Mouse (Mus musculus) forebrain, embryonic 14.5 days (tissue): ENCODE data around the gene Ntn1. TPM values are rescaled to one million over a fixed set of nuclear protein-coding genes. Genes with fewer than 3 reads are reported as not detected.

Source experiments
- ATAC-seq: fragments of 200-750 bp; cut with Nextera tagmentation; 2 replicates; pipeline ENCODE4 v1.8.0; 2017; ENCODE audit warnings: mild to moderate bottlenecking, moderate library complexity
- DNase-seq: peaks from one replicate; pipeline ENCODE4 v3.0.0-alpha.2; 2015; ENCODE audit warnings: low spot score
- H3K27ac ChIP-seq: fragments of 300-500 bp; sonication (generic); 2 replicates; pipeline ENCODE4 v1.5.1; 2014; ENCODE audit warnings: low read depth, mild to moderate bottlenecking, control low read depth, low read length, moderate library complexity
- H3K27me3 ChIP-seq: fragments of 300-500 bp; sonication (generic); replicated peaks from 2 replicates; pipeline ENCODE4 v1.6.1; 2014; ENCODE audit warnings: low read length, control low read depth, mixed read lengths; ENCODE audit not compliant: control insufficient read depth, insufficient read depth
- H3K36me3 ChIP-seq: fragments of 300-500 bp; sonication (generic); 2 replicates; pipeline ENCODE4 v1.6.1; 2014; ENCODE audit warnings: low read length, control low read depth; ENCODE audit not compliant: control insufficient read depth, insufficient read depth
- H3K4me1 ChIP-seq: fragments of 300-500 bp; sonication (generic); 2 replicates; pipeline ENCODE4 v1.6.1; 2014; ENCODE audit warnings: antibody characterized with exemption, low read length, control low read depth; ENCODE audit not compliant: control insufficient read depth, insufficient read depth
- H3K4me2 ChIP-seq: fragments of 300-500 bp; sonication (generic); 2 replicates; pipeline ENCODE4 v1.6.1; 2014; ENCODE audit warnings: mild to moderate bottlenecking, control low read depth, low read length
- H3K4me3 ChIP-seq: fragments of 300-500 bp; sonication (generic); 2 replicates; pipeline ENCODE4 v1.5.1; 2014; ENCODE audit warnings: low read depth, low read length, control low read depth
- H3K9ac ChIP-seq: fragments of 300-500 bp; sonication (generic); 2 replicates; pipeline ENCODE4 v1.6.1; 2014; ENCODE audit warnings: mild to moderate bottlenecking, low read length, control low read depth, moderate library complexity
- H3K9me3 ChIP-seq: fragments of 300-500 bp; sonication (generic); replicated peaks from 2 replicates; pipeline ENCODE4 v1.6.1; 2016; ENCODE audit warnings: low read length, control low read depth, mixed read lengths; ENCODE audit not compliant: control insufficient read depth
- WGBS: fragments of 180-500 bp; shearing (Covaris S2); extraction: QIAGEN DNeasy Blood & Tissue Kit; methylation state at CpG from one replicate; pipeline ENCODE4 v1.1.7; 2014; 5-methylcytosine and 5-hydroxymethylcytosine counted together
- polyA plus RNA-seq: library from polyadenylated mRNA; unstranded; fragments of >200 nt; fragmentation: Nextera tagmentation; extraction: Ambion mirVana; gene quantifications from 2 replicates; pipeline ENCODE4 v1.2.1, GENCODE M21; 2014

The Ntn1 gene
- polyA plus RNA-seq, 1 experiment from 2014 or later: 3.5 TPM

DNA sequence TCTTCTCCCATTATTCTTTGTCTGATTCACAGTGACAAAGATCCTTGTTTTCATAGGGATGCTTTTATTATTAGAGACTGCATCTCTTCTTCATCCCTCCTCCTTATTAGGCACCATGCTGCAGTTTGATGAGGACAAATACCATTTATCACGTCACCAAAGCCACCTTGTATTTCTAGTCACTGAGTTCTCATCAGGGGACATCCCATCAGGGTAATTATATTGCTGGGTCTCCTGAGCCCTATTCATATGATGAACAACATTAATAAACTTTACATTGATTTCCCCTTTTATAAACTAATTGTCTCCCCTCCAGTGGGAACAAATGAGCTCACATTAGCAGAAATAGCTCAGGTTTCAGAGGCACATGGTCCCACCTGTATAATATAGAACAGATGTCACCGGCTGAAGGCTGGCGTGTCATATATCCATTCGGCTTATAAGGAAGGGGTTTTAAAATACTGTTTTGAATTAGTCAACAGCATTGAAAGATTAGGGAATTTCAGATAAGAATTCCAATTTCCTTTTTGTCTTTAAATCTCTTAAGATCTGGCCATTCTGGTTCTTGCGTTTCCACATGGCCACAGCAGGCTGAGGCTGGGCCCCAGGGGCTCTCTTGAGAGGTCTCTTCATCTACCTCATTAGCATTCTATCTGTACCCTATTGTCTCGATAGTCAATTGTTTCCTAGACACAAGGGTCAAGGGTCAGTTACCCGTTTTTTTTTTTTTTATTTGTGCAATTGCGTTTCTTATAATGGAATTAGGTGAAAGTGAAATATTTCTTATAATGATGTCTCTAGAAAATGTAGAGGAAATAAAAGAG lies 25.1 kb upstream of the Ntn1 start:
- Histone ChIP-seq H3K9me3 (no peaks in the 10 kb centered on the region), H3K4me3 (no peak overlapping the region), H3K4me2 (no peak overlapping the region), H3K36me3 (no peaks in the 10 kb centered on the region), H3K27me3 (no peaks in the 10 kb centered on the region), H3K27ac (no peak overlapping the region), H3K4me1 (0 out of 2 replicates have a peak, but pooled peaks cover 2% of the 10 kb centered on the region), H3K9ac (no peak overlapping the region)
- 29% methylated on average over 8 of the region's 8 CpGs for WGBS
- DNase-seq (no peak), ATAC-seq (no peak)

- Histone ChIP-seq H3K4me3 (no peak overlapping the region), H3K9ac (no peak overlapping the region), H3K36me3 (no peaks in the 10 kb centered on the region), H3K4me2 (no peak overlapping the region), H3K27ac (no peak overlapping the region), H3K4me1 (no peaks in the 10 kb centered on the region), H3K27me3 (no peaks in the 10 kb centered on the region), H3K9me3 (no peaks in the 10 kb centered on the region)
- ATAC-seq (no peak), DNase-seq (peak; percentile 33)
- 42% methylated on average over 9 of the region's 9 CpGs for WGBS
These were observed 17.2 kb upstream of the Ntn1 start for GRCm38 (mm10) chr11:68417831-68418230.

GRCm38 (mm10) chr11:68417001-68417400 lies 16.4 kb upstream of the Ntn1 start:
- Histone ChIP-seq H3K27ac (no peak overlapping the region), H3K4me2 (no peak overlapping the region), H3K9me3 (no peaks in the 10 kb centered on the region), H3K36me3 (no peaks in the 10 kb centered on the region), H3K9ac (no peak overlapping the region), H3K4me3 (no peak overlapping the region), H3K4me1 (no peaks in the 10 kb centered on the region), H3K27me3 (no peaks in the 10 kb centered on the region)
- ATAC-seq (no peak), DNase-seq (no peak)
- 74% methylated on average over 3 of the region's 3 CpGs for WGBS

GRCm38 (mm10) chr11:68408127-68408526 lies 7.5 kb upstream of the Ntn1 start:
- Histone ChIP-seq H3K4me2 (no peak overlapping the region), H3K27ac (no peak overlapping the region), H3K27me3 (no peaks in the 10 kb centered on the region), H3K4me3 (no peak overlapping the region), H3K36me3 (no peaks in the 10 kb centered on the region), H3K9ac (no peak overlapping the region), H3K4me1 (no peaks in the 10 kb centered on the region), H3K9me3 (no peaks in the 10 kb centered on the region)
- peak; percentile 57 for ATAC-seq
- DNase-seq: peak; percentile 88
- 37% methylated on average over 2 of the region's 2 CpGs for WGBS

DNA sequence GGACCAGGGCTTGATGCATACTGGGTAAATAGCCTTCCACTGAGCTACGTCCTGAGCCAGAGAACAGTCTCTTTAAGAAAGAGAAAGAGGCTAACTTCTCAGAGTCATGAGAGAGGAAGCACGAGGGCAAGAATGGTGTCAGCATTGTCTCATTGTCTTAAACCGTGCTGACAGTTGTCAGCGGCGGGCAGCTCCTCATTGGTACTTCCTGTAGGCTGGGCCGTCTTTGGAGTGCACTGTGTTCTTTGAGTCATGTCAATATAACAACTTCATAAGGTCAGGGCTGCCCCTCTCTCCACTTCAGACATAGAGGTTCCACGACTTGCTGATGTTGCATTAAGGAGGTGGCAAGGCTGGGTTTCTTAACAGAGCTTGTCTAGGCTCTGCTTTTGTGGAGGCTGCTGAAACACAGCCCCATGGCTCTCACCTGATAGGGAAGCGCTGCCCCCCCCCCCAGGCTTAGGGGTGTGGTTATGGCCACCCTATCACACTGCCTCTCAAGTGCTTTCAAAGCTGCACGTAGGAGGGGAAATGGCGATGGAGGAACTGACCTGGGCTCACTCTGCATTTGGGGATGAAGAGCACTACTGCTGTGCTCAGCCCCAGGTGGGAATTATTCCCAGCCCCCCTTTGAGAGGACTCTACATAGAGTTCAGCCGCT lies 6.8 kb upstream of the Ntn1 start:
- Histone ChIP-seq H3K4me3 (no peak overlapping the region), H3K27me3 (no peaks in the 10 kb centered on the region), H3K4me1 (no peaks in the 10 kb centered on the region), H3K27ac (no peak overlapping the region), H3K9ac (no peak overlapping the region), H3K36me3 (no peaks in the 10 kb centered on the region), H3K4me2 (no peak overlapping the region), H3K9me3 (no peaks in the 10 kb centered on the region)
- DNase-seq (no peak), ATAC-seq (no peak)
- WGBS: 72% methylated on average over 11 of the region's 11 CpGs

- peaks cover 11% of the 10 kb centered on the region for H3K27me3 ChIP-seq
- 91% methylated on average over 8 of the region's 8 CpGs for WGBS
- no peak overlapping the region for H3K27ac ChIP-seq
- H3K4me1 ChIP-seq: 0 out of 2 replicates have a peak, but pooled peaks cover 2% of the 10 kb centered on the region
- H3K4me2 ChIP-seq: no peak overlapping the region
- no peaks in the 10 kb centered on the region for H3K36me3 ChIP-seq
- H3K4me3 ChIP-seq: no peak overlapping the region
- H3K9ac ChIP-seq: no peak overlapping the region
- no peaks in the 10 kb centered on the region for H3K9me3 ChIP-seq
- ATAC-seq: no peak
- no peak for DNase-seq
These were observed 5.0 kb upstream of the Ntn1 start for GRCm38 (mm10) chr11:68405576-68405975.

GRCm38 (mm10) chr11:68404185-68404584 lies 3.6 kb upstream of the Ntn1 start:
- Histone ChIP-seq H3K27me3 (peaks cover 12% of the 10 kb centered on the region), H3K4me1 (peaks cover 4% of the 10 kb centered on the region; the same call in 1 of the 2 replicates), H3K9ac (no peak overlapping the region), H3K9me3 (no peaks in the 10 kb centered on the region), H3K4me2 (no peak overlapping the region), H3K4me3 (no peak overlapping the region), H3K27ac (no peak overlapping the region), H3K36me3 (no peaks in the 10 kb centered on the region)
- WGBS: 73% methylated on average over 4 of the region's 4 CpGs
- ATAC-seq: no peak
- DNase-seq: no peak

GRCm38 (mm10) chr11:68401428-68401827 lies 805 bp upstream of the Ntn1 start:
- Histone ChIP-seq H3K4me1 (peaks cover 12% of the 10 kb centered on the region), H3K9me3 (no peaks in the 10 kb centered on the region), H3K4me3 (no peak overlapping the region), H3K4me2 (no peak overlapping the region), H3K27ac (no peak overlapping the region), H3K9ac (no peak overlapping the region), H3K27me3 (peaks cover 21% of the 10 kb centered on the region), H3K36me3 (no peaks in the 10 kb centered on the region)
- ATAC-seq: no peak
- DNase-seq: no peak
- 35% methylated on average over 5 of the region's 5 CpGs for WGBS
